Mouse (Mus musculus) frontal cortex, postnatal 25 days (tissue): ENCODE results near the gene Mfap2.
A peak's percentile ranks its signal among the peaks of the same experiment; 100 is the strongest.

Experiments used
- DNase-seq, 2 experiments: peaks; one replicate each; pipeline ENCODE4 v3.0.0; 2022; ENCODE audit warnings: low spot score in 2 of 2

The Mfap2 gene

GRCm38 (mm10) chr4:141024992-141025391 is 14.8 kb downstream of the Mfap2 start:
- no peak for DNase-seq

GRCm38 (mm10) chr4:141030541-141031206 is 20.5 kb downstream of the Mfap2 start:
- no peak for DNase-seq

GRCm38 (mm10) chr4:141031733-141032132 is 21.5 kb downstream of the Mfap2 start:
- peak; percentile 66 to 75 for DNase-seq

GRCm38 (mm10) chr4:141033606-141034549 is 23.7 kb downstream of the Mfap2 start:
- no peak for DNase-seq

- no peak for DNase-seq
These were observed 30.9 kb downstream of the Mfap2 start for GRCm38 (mm10) chr4:141041117-141041516.

GRCm38 (mm10) chr4:141044816-141045215 is 34.6 kb downstream of the Mfap2 start:
- no peak for DNase-seq

GRCm38 (mm10) chr4:141048810-141049475 is 38.7 kb downstream of the Mfap2 start:
- no peak for DNase-seq

GRCm38 (mm10) chr4:141049476-141049835 is 39.2 kb downstream of the Mfap2 start:
- no peak for DNase-seq

GRCm38 (mm10) chr4:141052442-141052841 is 42.2 kb downstream of the Mfap2 start:
- no peak for DNase-seq

- no peak for DNase-seq
These were observed 42.9 kb downstream of the Mfap2 start for GRCm38 (mm10) chr4:141053138-141053537.

- peak; percentile 58 to 59 for DNase-seq
These were observed 43.4 kb downstream of the Mfap2 start for GRCm38 (mm10) chr4:141053568-141054161.

GRCm38 (mm10) chr4:141056970-141057369 is 46.8 kb downstream of the Mfap2 start:
- DNase-seq, result no peak

GRCm38 (mm10) chr4:141058835-141059234 is 48.6 kb downstream of the Mfap2 start:
- no peak for DNase-seq

GRCm38 (mm10) chr4:141059616-141060425 is 49.6 kb downstream of the Mfap2 start:
- no peak for DNase-seq

GRCm38 (mm10) chr4:141060426-141061301 is 50.4 kb downstream of the Mfap2 start, which contains the start of gene Crocc:
Crocc (minus strand) TSS chr4:141060550.
- peak; percentile 99 for DNase-seq

GRCm38 (mm10) chr4:141064104-141064659 is 54.0 kb downstream of the Mfap2 start:
- no peak for DNase-seq

- peak; percentile 67 to 72 for DNase-seq
These were observed 54.9 kb downstream of the Mfap2 start for GRCm38 (mm10) chr4:141065123-141065522.
